Mouse (Mus musculus) embryonic facial prominence, embryonic 14.5 days (tissue): ENCODE data around the gene Shisa9. TPM values are rescaled to one million over a fixed set of nuclear protein-coding genes. Genes with fewer than 3 reads are reported as not detected.

Experiments used
- ATAC-seq: fragments of 200-750 bp; cut with Nextera tagmentation; 2 replicates; pipeline ENCODE4 v1.8.0; 2017; ENCODE audit warnings: low read depth, moderate number of reproducible peaks, moderate TSS enrichment
- DNase-seq: peaks from one replicate; pipeline ENCODE4 v3.0.0-alpha.2; 2015; ENCODE audit warnings: low spot score
- H3K27ac ChIP-seq: fragments of 300-500 bp; sonication (generic); replicated peaks from 2 replicates; pipeline ENCODE4 v1.5.1; 2014; ENCODE audit warnings: low read depth, mild to moderate bottlenecking, low read length, moderate library complexity
- H3K27me3 ChIP-seq: fragments of 300-500 bp; sonication (generic); replicated peaks from 2 replicates; pipeline ENCODE4 v1.6.1; 2014; ENCODE audit warnings: low read length; ENCODE audit not compliant: control insufficient read depth, insufficient read depth
- H3K36me3 ChIP-seq: fragments of 300-500 bp; sonication (generic); 2 replicates; pipeline ENCODE4 v1.6.1; 2014; ENCODE audit warnings: low read length, mixed read lengths; ENCODE audit not compliant: control insufficient read depth, insufficient read depth
- H3K4me1 ChIP-seq: fragments of 300-500 bp; sonication (generic); 2 replicates; pipeline ENCODE4 v1.6.1; 2014; ENCODE audit warnings: antibody characterized with exemption, low read length; ENCODE audit not compliant: control insufficient read depth, insufficient read depth
- H3K4me2 ChIP-seq: fragments of 300-500 bp; sonication (generic); 2 replicates; pipeline ENCODE4 v1.6.1; 2014; ENCODE audit warnings: low read depth, mild to moderate bottlenecking, low read length, moderate library complexity, mixed read lengths
- H3K4me3 ChIP-seq: fragments of 300-500 bp; sonication (generic); 2 replicates; pipeline ENCODE4 v1.5.1; 2014; ENCODE audit warnings: low read depth, mild to moderate bottlenecking, low read length
- H3K9ac ChIP-seq: fragments of 300-500 bp; sonication (generic); 2 replicates; pipeline ENCODE4 v1.6.1; 2014; ENCODE audit warnings: low read depth, mild to moderate bottlenecking, low read length, moderate library complexity, mixed read lengths
- H3K9me3 ChIP-seq: fragments of 300-500 bp; sonication (generic); 2 replicates; pipeline ENCODE4 v1.6.1; 2016; ENCODE audit warnings: low read length; ENCODE audit not compliant: control insufficient read depth
- WGBS: fragments of 180-500 bp; shearing (Covaris S2); extraction: QIAGEN DNeasy Blood & Tissue Kit; methylation state at CpG from one replicate; pipeline ENCODE4 v1.1.7; 2014; 5-methylcytosine and 5-hydroxymethylcytosine counted together
- polyA plus RNA-seq: library from polyadenylated mRNA; unstranded; fragments of >200 nt; fragmentation: Nextera tagmentation; extraction: Ambion mirVana; gene quantifications from 2 replicates; pipeline ENCODE4 v1.2.1, GENCODE M21; 2014

Shisa9 gene
- polyA plus RNA-seq, 1 experiment from 2014 or later, result 3.4 TPM

DNA sequence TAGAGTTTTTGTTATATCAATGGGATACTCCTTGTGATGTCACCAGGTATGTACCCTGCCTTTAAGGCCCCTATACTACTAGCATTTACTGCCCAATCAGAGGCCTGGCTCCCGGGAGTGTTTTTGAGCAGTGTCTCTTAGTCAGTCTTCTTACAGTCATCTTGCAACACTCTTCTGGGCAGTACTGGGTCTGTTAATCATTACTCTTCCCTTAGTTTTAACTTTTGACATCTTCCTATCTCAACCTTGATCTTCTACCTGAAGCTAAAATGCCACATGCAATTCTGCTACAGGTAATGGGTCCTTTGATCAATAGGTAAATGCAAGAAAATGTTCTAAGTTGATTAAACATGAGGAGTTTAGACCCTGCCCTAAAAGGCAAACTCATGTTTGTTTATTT, 225.4 kb downstream of the Shisa9 start:
- Histone ChIP-seq H3K27ac (no peak overlapping the region), H3K4me2 (no peak overlapping the region), H3K9me3 (no peaks in the 10 kb centered on the region), H3K36me3 (no peaks in the 10 kb centered on the region), H3K27me3 (no peaks in the 10 kb centered on the region), H3K4me1 (no peaks in the 10 kb centered on the region), H3K9ac (no peak overlapping the region), H3K4me3 (no peak overlapping the region)
- ATAC-seq (no peak), DNase-seq (no peak)
- WGBS, result 100% methylated on average over 1 of the region's 1 CpGs

DNA sequence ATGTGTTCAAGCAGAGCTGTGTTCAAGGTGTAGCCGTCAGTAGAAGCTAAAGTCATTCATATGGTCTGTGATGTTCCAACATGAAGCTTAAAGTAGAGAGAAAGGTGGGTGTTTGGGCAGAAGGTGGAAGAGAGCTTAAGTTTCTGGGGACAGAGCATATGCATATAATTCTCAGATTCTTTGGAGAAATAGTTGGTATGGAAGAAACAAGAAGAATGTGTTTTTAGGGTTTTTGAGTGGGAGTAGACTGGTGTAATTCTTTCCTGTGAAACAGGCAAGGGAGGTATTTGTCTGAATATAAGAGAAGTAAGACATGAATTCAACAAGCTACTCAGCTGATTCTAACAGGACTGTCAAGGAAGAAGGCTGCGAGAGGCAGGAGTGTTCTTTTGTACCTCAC, 225.9 kb downstream of the Shisa9 start:
- no peak for DNase-seq
- H3K4me1 ChIP-seq, result no peaks in the 10 kb centered on the region
- H3K27me3 ChIP-seq, result no peaks in the 10 kb centered on the region
- no peak overlapping the region for H3K9ac ChIP-seq
- no peak overlapping the region for H3K4me3 ChIP-seq
- no peaks in the 10 kb centered on the region for H3K9me3 ChIP-seq
- H3K27ac ChIP-seq, result no peak overlapping the region
- ATAC-seq, result no peak
- H3K36me3 ChIP-seq, result no peaks in the 10 kb centered on the region
- WGBS, result 77% methylated on average over 2 of the region's 2 CpGs
- H3K4me2 ChIP-seq, result no peak overlapping the region

GRCm38 (mm10) chr16:12214018-12214417, 230.1 kb downstream of the Shisa9 start:
- H3K9ac ChIP-seq, result no peak overlapping the region
- no peaks in the 10 kb centered on the region for H3K36me3 ChIP-seq
- DNase-seq (no peak), ATAC-seq (no peak)
- no peak overlapping the region for H3K4me3 ChIP-seq
- no peaks in the 10 kb centered on the region for H3K4me1 ChIP-seq
- H3K27ac ChIP-seq, result no peak overlapping the region
- no peaks in the 10 kb centered on the region for H3K9me3 ChIP-seq
- H3K27me3 ChIP-seq, result no peaks in the 10 kb centered on the region
- no peak overlapping the region for H3K4me2 ChIP-seq
- WGBS, result 84% methylated on average over 2 of the region's 2 CpGs

DNA sequence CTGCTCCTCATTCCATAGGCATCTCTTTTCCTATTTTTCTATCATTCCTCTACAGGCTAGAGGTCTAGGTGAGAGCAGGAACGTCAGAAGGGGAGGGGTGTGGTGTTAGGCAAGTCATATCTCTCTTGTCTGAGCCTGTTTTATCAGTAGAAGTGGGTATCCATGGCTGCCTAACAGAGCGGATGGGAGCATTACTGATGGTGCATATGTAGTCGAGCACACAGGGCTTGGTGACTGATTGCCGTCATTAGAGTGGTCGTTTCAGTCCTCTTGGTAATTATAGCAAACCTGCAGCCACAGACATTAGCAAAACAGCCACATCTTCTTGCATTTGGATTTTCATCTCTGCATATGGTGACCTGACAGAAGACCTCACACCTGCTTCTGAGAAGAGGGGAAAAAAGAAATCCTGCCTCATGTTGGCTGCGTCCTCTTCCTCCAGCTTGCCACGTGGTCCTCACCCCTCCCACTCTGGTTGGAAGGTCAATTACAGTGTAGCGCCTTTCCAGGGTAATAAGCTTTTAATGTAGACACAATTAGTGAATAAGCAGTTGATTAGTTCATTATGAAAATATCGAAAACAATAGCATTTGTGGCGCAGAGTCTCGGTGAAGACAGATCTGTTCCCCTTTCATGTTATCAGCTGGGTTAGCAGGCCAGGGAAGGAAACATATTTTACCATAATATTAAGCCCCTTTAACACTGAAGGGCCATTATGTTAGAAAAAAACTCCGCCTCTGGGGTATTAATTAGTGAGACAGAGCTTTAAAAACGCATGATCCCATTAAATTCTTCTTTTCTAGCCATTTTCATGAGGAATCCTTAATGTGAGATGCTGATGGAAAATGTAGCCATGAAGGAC, 233.6 kb downstream of the Shisa9 start:
- no peaks in the 10 kb centered on the region for H3K27me3 ChIP-seq
- no peak overlapping the region for H3K4me2 ChIP-seq
- no peaks in the 10 kb centered on the region for H3K36me3 ChIP-seq
- no peak overlapping the region for H3K4me3 ChIP-seq
- no peak for ATAC-seq
- no peak for DNase-seq
- H3K9me3 ChIP-seq, result no peaks in the 10 kb centered on the region
- no peaks in the 10 kb centered on the region for H3K4me1 ChIP-seq
- no peak overlapping the region for H3K27ac ChIP-seq
- 67% methylated on average over 13 of the region's 13 CpGs for WGBS
- H3K9ac ChIP-seq, result no peak overlapping the region

DNA sequence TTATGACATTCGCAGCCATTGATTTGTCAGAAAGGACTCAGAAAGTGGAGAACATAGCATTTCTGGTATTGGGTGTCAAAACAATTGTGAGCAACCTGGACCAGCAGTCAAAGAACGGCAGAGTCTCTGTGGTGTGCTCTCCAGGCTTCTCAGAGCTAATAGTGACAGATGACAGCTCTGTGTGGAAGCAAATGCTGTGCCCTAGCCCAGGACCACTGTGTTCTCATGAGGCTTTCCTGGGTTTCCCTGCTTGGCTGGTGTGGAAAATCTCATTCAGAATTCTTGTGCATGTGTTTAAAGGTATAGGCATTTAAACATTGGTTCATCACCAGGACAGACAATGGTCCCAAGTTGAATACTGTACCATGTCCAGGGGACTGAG, 234.2 kb downstream of the Shisa9 start:
- Histone ChIP-seq H3K36me3 (no peaks in the 10 kb centered on the region), H3K27ac (no peak overlapping the region), H3K27me3 (no peaks in the 10 kb centered on the region), H3K9me3 (no peaks in the 10 kb centered on the region), H3K9ac (no peak overlapping the region), H3K4me3 (no peak overlapping the region), H3K4me2 (no peak overlapping the region), H3K4me1 (no peaks in the 10 kb centered on the region)
- DNase-seq (no peak), ATAC-seq (no peak)
- WGBS, result 69% methylated on average over 2 of the region's 2 CpGs

DNA sequence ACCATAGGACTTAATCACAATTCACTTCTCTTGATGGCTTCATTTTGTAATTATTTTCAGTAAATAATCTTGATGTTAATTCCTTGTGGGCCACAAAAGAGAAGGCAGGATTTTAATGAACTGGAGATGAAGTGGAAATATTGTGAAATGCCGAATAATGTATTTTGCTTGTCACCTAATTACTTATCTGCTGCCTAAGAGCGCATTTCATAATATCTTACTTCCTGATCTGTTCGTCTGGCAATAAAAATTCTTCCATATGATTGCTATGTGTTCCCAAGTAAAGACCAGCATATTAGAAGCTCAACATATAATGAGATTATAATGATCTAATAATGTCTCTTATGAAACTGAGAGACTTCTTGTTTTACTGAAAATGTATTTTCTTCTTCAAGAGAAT, 235.9 kb downstream of the Shisa9 start:
- Histone ChIP-seq H3K4me1 (no peaks in the 10 kb centered on the region), H3K4me3 (no peak overlapping the region), H3K9me3 (no peaks in the 10 kb centered on the region), H3K36me3 (no peaks in the 10 kb centered on the region), H3K4me2 (no peak overlapping the region), H3K27me3 (no peaks in the 10 kb centered on the region), H3K27ac (no peak overlapping the region), H3K9ac (no peak overlapping the region)
- ATAC-seq (no peak), DNase-seq (no peak)
- 74% methylated on average over 3 of the region's 3 CpGs for WGBS

DNA sequence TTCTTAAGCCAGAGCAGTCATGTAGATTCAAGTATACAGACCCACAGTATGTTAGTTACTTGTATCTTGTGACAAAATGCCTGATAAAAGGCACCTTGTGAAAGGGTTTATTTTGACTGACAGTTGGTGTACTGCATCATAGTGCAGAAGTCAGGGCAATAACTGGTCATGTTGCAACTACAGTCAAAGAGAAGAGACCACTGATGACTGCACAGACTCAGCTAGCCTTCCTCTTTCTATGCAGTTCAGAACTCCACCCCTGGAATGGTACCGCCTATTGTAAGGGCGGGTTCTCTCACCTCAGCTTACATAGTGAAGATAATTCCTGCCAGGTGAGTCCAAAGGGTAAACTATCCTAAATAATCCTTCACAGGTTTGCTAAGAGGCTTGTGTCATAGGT, 239.6 kb downstream of the Shisa9 start:
- Histone ChIP-seq H3K27ac (no peak overlapping the region), H3K4me2 (no peak overlapping the region), H3K9me3 (no peaks in the 10 kb centered on the region), H3K27me3 (no peaks in the 10 kb centered on the region), H3K36me3 (no peaks in the 10 kb centered on the region), H3K9ac (no peak overlapping the region), H3K4me1 (no peaks in the 10 kb centered on the region), H3K4me3 (no peak overlapping the region)
- no peak for ATAC-seq
- 96% methylated on average over 2 of the region's 2 CpGs for WGBS
- DNase-seq, result no peak

GRCm38 (mm10) chr16:12226937-12227336, 243.0 kb downstream of the Shisa9 start:
- ATAC-seq, result no peak
- WGBS, result 57% methylated on average over 3 of the region's 3 CpGs

GRCm38 (mm10) chr16:12233288-12233687, 249.4 kb downstream of the Shisa9 start:
- peak; percentile 17 for DNase-seq
- Histone ChIP-seq H3K4me2 (no peak overlapping the region), H3K27me3 (no peaks in the 10 kb centered on the region), H3K4me1 (no peaks in the 10 kb centered on the region), H3K27ac (no peak overlapping the region), H3K36me3 (no peaks in the 10 kb centered on the region), H3K9me3 (no peaks in the 10 kb centered on the region), H3K4me3 (no peak overlapping the region), H3K9ac (no peak overlapping the region)
- ATAC-seq, result no peak
- 52% methylated on average over 3 of the region's 3 CpGs for WGBS

More at GRCm38 (mm10) chr16:12226937-12227336, 243.0 kb downstream of the Shisa9 start:
- Histone ChIP-seq H3K4me2 (no peak overlapping the region), H3K27me3 (no peaks in the 10 kb centered on the region), H3K4me1 (no peaks in the 10 kb centered on the region), H3K9ac (no peak overlapping the region), H3K4me3 (no peak overlapping the region), H3K9me3 (no peaks in the 10 kb centered on the region), H3K36me3 (no peaks in the 10 kb centered on the region), H3K27ac (no peak overlapping the region)
- no peak for DNase-seq
